Mouse (Mus musculus): ENCODE data around the gene Lsamp.

GRCm38 (mm10) chr16:41976897-41977296 is 1992.7 kb downstream of the Lsamp start:
- TF ChIP-seq EP300 (IDR thresholded peaks at IDR 0.05; ENCODE audit: low read depth) (no peak), CTCF (IDR thresholded peaks at IDR 0.05; ENCODE audit: low read depth) (no peak)
